ENCODE assay signal across 8 mouse cellular contexts in the genomic region with DNA sequence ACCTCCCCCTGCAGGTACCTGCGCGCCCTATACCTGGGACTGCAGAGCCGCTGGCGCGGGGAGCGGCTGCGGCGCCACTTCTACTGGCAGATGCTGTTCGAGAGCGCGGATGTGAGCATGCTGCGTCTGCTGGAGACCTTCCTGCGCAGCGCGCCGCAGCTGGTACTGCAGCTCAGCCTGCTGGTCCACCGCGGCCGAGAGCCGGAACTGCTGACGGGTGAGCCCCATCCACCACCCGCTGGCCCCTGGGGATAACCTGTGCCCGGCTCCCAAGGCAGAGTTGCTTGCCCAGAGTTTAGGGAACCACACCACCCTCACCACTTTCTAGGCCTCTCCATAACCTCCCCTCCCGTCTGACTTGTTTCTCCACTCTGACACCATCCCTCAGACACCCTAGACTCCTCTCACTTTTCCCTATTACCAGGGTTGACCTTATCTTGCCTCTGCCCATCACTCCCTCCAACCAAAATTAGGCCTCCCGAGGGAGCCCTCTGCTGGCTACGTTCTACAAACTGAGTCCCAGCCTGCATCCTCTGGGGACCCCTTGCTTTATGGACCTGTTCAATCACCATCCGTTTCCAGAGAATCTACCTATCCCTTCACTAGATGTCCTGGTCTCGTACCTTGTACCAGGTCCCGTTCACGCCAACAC. TPM values are rescaled to one million over a fixed set of nuclear protein-coding genes. Genes with fewer than 3 reads are reported as not detected.
DNase-seq lines count a peak whose midpoint lies in the region; ATAC-seq lines count a peak whose summit lies in the region.
"Had no signal": no experiment of that assay in that cellular context is flagged by ENCODE, and none has a peak within 500 bp of the region (broad histone marks: within the 10 kb centered on the region; RNA-seq: fewer than 3 reads in every experiment).

No protein-coding gene starts in this region.

- ATAC-seq in common myeloid progenitor, adult 5-6 weeks (replicated peaks; ENCODE audit: low read depth, poor library complexity, severe bottlenecking): peak; percentile 42
- ATAC-seq in megakaryocyte progenitor cell, adult 5-6 weeks (replicated peaks; ENCODE audit: poor library complexity): peak; percentile 32
- ATAC-seq: forebrain, embryonic 16.5 days had no signal

- DNase-seq in layer of hippocampus, postnatal 10 days (ENCODE audit: low spot score in 2 of 2): peak; percentile 41 to 44
- DNase-seq in layer of hippocampus, adult 18-20 months (ENCODE audit: low spot score in 2 of 2): no peak
- peak; percentile 61 for DNase-seq in R1 (ENCODE audit: low read depth, low spot score)
- DNase-seq in gastrocnemius, postnatal 25 days: no peak
- no peak for DNase-seq in ovary, postnatal 14 days (ENCODE audit: low spot score)

RNA-seq across cellular contexts. Expression of a gene that starts 12.9 kb away (rescaled TPM):
- 1 to 10 TPM; 6.8 to 9.8 TPM for total RNA-seq in layer of hippocampus, postnatal 10 days (2021)
- total RNA-seq in layer of hippocampus, adult 18-20 months (2021): 1 to 10 TPM; 2.2 to 3.1 TPM
- 0.73 TPM in 1 of 2 replicates, not detected in the other for total RNA-seq in common myeloid progenitor, adult 5-6 weeks (2017)
- 2.5 and 2.8 TPM in 2 replicates for total RNA-seq in megakaryocyte progenitor cell, adult 5-6 weeks (2015)
- 1.2 and 2.2 TPM in 2 replicates for total RNA-seq in megakaryocyte progenitor cell, adult 5-6 weeks (2017)
- total RNA-seq in gastrocnemius, postnatal 25 days (2021): 1 to 10 TPM; 5.0 to 5.1 TPM

RNA-seq across cellular contexts. Expression of a gene that starts 21.2 kb away (rescaled TPM):
- 1 to 10 TPM; 5.7 to 6.3 TPM for total RNA-seq in layer of hippocampus, postnatal 10 days (2021)
- 1 to 10 TPM; 1.4 to 2.5 TPM for total RNA-seq in layer of hippocampus, adult 18-20 months (2021)
- not detected in 2 replicates for total RNA-seq in common myeloid progenitor, adult 5-6 weeks (2017)
- not detected in 2 replicates for total RNA-seq in megakaryocyte progenitor cell, adult 5-6 weeks (2015)
- not detected in 2 replicates for total RNA-seq in megakaryocyte progenitor cell, adult 5-6 weeks (2017)
- total RNA-seq in gastrocnemius, postnatal 25 days (2021): under 1 TPM; 0.15 to 0.19 TPM

RNA-seq across cellular contexts. Expression of a gene that starts 37.6 kb away (rescaled TPM):
- 10 to 100 TPM; 42.9 to 57.5 TPM for total RNA-seq in layer of hippocampus, postnatal 10 days (2021)
- total RNA-seq in layer of hippocampus, adult 18-20 months (2021): 10 to 100 TPM; 40.5 to 42.9 TPM
- total RNA-seq in common myeloid progenitor, adult 5-6 weeks (2017): 109 and 138 TPM in 2 replicates
- total RNA-seq in megakaryocyte progenitor cell, adult 5-6 weeks (2015): 59.1 and 59.5 TPM in 2 replicates
- total RNA-seq in megakaryocyte progenitor cell, adult 5-6 weeks (2017): 178 and 193 TPM in 2 replicates
- total RNA-seq in gastrocnemius, postnatal 25 days (2021): 10 to 100 TPM; 71.0 to 76.9 TPM

RNA-seq across cellular contexts. Expression of a gene that starts 55.4 kb away (rescaled TPM):
- 1 to 10 TPM; 2.6 to 3.2 TPM for total RNA-seq in layer of hippocampus, postnatal 10 days (2021)
- total RNA-seq in layer of hippocampus, adult 18-20 months (2021): 1 to 10 TPM; 1.5 to 2.0 TPM
- 2.2 and 5.9 TPM in 2 replicates for total RNA-seq in common myeloid progenitor, adult 5-6 weeks (2017)
- 16.3 and 17.3 TPM in 2 replicates for total RNA-seq in megakaryocyte progenitor cell, adult 5-6 weeks (2015)
- total RNA-seq in megakaryocyte progenitor cell, adult 5-6 weeks (2017): 20.1 and 25.7 TPM in 2 replicates
- total RNA-seq in gastrocnemius, postnatal 25 days (2021): under 1 TPM; 0.21 to 0.26 TPM

Comparison
In these comparisons a context has a peak if more than half of its experiments do, and no peak if none do; other contexts are left out.
1. DNase-seq: peak in layer of hippocampus, postnatal 10 days (2 of 2) and R1 (single experiment); none in layer of hippocampus, adult 18-20 months (0 of 2), gastrocnemius, postnatal 25 days (single experiment) and ovary, postnatal 14 days (single experiment).